Mouse (Mus musculus): ENCODE results near the gene Osbpl9.

- no peak for TF ChIP-seq GATA1 (IDR thresholded peaks at IDR 0.05; ENCODE audit: borderline replicate concordance, low read length)
- TF ChIP-seq FLI1 (IDR thresholded peaks at IDR 0.05; ENCODE audit: low read length): no peak
Measured at GRCm38 (mm10) chr4:109089171-109089570, 112.9 kb downstream of the Osbpl9 start.

Data from megakaryocyte, embryonic 14.5 days (primary cell).